Mouse (Mus musculus) naive thymus-derived CD4-positive, alpha-beta T cell, adult 2 months (primary cell): ENCODE data around the gene Wdr61.
"Not testable (repeated sequence)": the region's sequence is repeated elsewhere in the genome, so short reads cannot be mapped to it uniquely, and the experiment has no call there.

Experiments
- DNase-seq: peaks from one replicate; pipeline ENCODE4 v3.0.0-alpha.2; 2011; ENCODE audit warnings: low read depth

The Wdr61 gene

GRCm38 (mm10) chr9:54726315-54726714 is 8.0 kb downstream of the Wdr61 start:
- DNase-seq = no peak

- no peak for DNase-seq
These were observed 11.7 kb downstream of the Wdr61 start for GRCm38 (mm10) chr9:54722596-54722995.

GRCm38 (mm10) chr9:54722156-54722555 is 12.2 kb downstream of the Wdr61 start:
- DNase-seq = no peak

GRCm38 (mm10) chr9:54717527-54717926 is 16.8 kb downstream of the Wdr61 start:
- no peak for DNase-seq

- DNase-seq = no peak
These were observed 18.5 kb downstream of the Wdr61 start for GRCm38 (mm10) chr9:54715776-54716175.

- no peak for DNase-seq
These were observed 26.2 kb downstream of the Wdr61 start for GRCm38 (mm10) chr9:54708085-54708484.

- DNase-seq = no peak
These were observed 26.9 kb downstream of the Wdr61 start for GRCm38 (mm10) chr9:54707288-54707999.

- no peak for DNase-seq
These were observed 28.8 kb downstream of the Wdr61 start for GRCm38 (mm10) chr9:54705561-54705960.

- no peak for DNase-seq
These were observed 30.0 kb downstream of the Wdr61 start for GRCm38 (mm10) chr9:54704361-54704760.

GRCm38 (mm10) chr9:54702581-54702980 is 31.7 kb downstream of the Wdr61 start:
- no peak for DNase-seq

- no peak for DNase-seq
These were observed 33.6 kb downstream of the Wdr61 start for GRCm38 (mm10) chr9:54700746-54701145.

- DNase-seq = no peak
These were observed 34.2 kb downstream of the Wdr61 start for GRCm38 (mm10) chr9:54700174-54700475.

- peak; percentile 85 for DNase-seq
These were observed 34.8 kb downstream of the Wdr61 start for GRCm38 (mm10) chr9:54699345-54700173.

GRCm38 (mm10) chr9:54699087-54699344 is 35.3 kb downstream of the Wdr61 start:
- no peak for DNase-seq

- DNase-seq = peak; percentile 25
These were observed 35.8 kb downstream of the Wdr61 start, which contains the start of gene Dnaja4 for GRCm38 (mm10) chr9:54698318-54699086. Gene Dnaja4 (plus strand): TSS chr9:54698873.

GRCm38 (mm10) chr9:54691241-54691805 is 43.0 kb downstream of the Wdr61 start:
- DNase-seq = peak; percentile 47

- not testable (repeated sequence) for DNase-seq
These were observed 43.6 kb downstream of the Wdr61 start for GRCm38 (mm10) chr9:54690697-54691096.

- no peak for DNase-seq
These were observed 44.9 kb downstream of the Wdr61 start for GRCm38 (mm10) chr9:54689446-54689845.

- DNase-seq = no peak
These were observed 46.8 kb downstream of the Wdr61 start for GRCm38 (mm10) chr9:54687246-54688236.

- no peak for DNase-seq
These were observed 50.3 kb downstream of the Wdr61 start for GRCm38 (mm10) chr9:54683814-54684605.
